Mouse (Mus musculus) liver, embryonic 14.5 days (tissue): ENCODE measurements at regions not wholly inside any gene's neighbourhood (a gene's known extent, or its start where the extent isn't known, plus 50 kb on each side); places are given as distances from the start of the nearest gene placed in this dataset.

Source experiments
- CTCF ChIP-seq: IDR thresholded peaks from 2 replicates; pipeline ENCODE4 v1.5.1; 2016; ENCODE audit warnings: antibody characterized with exemption, low read depth, control low read depth
- EP300 ChIP-seq: IDR thresholded peaks from 2 replicates; pipeline ENCODE4 v1.6.1; 2016; ENCODE audit warnings: antibody characterized with exemption, low read depth

DNA sequence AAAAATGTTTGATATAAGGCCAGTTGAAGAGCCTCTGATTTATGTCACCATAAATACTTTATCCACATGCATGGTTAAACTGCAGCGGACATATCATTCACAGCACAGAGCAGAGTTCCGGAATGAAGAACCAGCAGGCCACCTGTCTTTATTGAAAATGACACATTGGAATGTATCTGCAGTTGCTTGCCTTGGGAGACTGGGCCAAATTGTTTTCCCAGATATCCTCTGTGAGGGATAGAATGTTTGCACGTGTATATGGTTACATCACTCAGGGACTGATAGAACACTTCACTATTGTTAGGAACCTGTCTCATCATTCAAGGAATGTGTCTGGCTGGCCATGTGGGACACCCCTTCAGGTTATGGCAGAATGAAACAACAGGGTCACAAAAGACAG lies 585.3 kb upstream of the Adgrl2 start:
- TF ChIP-seq CTCF (no peak), EP300 (no peak)
